Mouse (Mus musculus) erythroid progenitor cell, adult 5-6 weeks (primary cell): ENCODE data around the gene Akt1s1. TPM values are rescaled to one million over a fixed set of nuclear protein-coding genes. Genes with fewer than 3 reads are reported as not detected.

Source experiments
- ATAC-seq: replicated peaks from 2 replicates; pipeline ENCODE4 v1.8.0; 2016; ENCODE audit warnings: moderate number of reproducible peaks, mild to moderate bottlenecking, moderate TSS enrichment, inconsistent platforms; ENCODE audit not compliant: poor library complexity, low FRiP score, severe bottlenecking
- total RNA-seq, 2 experiments: library from RNA; stranded (forward) in 1 of 2; stranded (reverse) in 1 of 2; fragments of 150-400 nt in 1 of 2; fragments of 186-747, 209-891 nt in 1 of 2; gene quantifications; 2 replicates each; pipeline versions ENCODE4 v1.2.3 to v1.2.4; 2015 to 2017; ENCODE audit warnings: low replicate concordance in 2 of 2

Gene Akt1s1
- total RNA-seq, 2 experiments from 2014 or later = 3.8 to 27.8 TPM

DNA sequence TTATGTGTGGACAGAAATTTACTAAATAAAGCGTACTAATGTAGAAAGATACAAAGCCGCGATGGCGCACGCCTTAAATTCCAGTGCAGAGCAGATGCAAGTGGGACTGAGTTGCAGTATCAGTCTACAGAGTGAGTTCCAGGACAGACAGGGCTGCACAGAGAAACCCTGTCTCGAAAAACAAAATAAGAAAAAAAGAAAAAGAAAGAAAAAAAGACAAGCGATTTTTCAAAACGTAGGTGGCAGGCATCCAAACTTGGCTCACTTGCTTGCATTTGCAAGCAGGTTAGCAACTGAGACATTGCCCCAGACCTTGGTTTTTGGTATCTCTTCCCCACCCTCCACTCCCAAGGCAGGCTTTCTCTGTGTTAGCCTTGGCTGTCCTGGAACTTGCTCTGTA lies 44.4 kb downstream of the Akt1s1 start:
- no peak for ATAC-seq

- no peak for ATAC-seq
Measured at GRCm38 (mm10) chr7:44894175-44894574, 45.4 kb downstream of the Akt1s1 start.

- no peak for ATAC-seq
Measured at GRCm38 (mm10) chr7:44895206-44895592, 46.4 kb downstream of the Akt1s1 start.

DNA sequence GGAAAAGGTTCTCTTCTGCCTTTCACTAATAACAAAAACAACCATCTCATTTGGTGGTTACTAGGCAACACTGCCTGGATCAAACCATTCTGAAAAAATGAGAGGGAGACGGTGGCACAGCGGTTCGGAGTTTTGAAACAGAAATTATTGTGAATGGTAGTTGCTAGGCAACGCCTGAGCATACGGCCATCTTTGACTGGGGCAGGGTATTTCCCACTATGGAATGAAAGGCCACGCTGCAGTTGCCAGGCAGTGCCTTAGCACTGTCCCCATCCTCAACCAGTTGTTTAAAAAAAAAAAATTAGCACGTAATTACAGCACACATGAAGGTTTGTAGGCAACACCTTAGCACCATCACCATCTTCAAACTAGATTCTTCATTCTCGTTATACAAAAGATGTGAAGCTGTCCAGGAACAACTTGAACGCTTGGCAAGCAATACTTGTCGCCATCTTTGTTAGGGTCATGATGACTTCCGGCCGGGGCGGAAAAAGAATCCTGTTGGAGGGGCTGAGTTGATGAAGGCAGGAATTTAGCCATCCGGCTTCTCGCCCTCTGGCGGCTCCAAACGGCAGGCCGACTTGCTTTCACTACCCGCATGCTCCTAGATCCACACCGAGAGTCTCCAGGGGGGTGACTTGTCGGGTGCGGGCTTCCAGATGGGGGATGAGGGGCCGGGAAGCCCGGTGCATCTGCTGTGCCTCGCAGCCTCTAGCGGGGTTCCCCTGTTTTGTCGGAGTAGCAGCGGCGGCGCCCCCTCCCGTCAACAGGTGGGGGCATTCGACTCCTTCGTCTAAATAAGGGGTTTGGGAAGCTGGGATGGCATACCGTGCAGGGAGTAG lies 47.0 kb downstream of the Akt1s1 start, which contains the start of gene Fuz:
Gene Fuz, plus strand, starts transcription at position 487 of the 842 bp plus-strand sequence.
- ATAC-seq = peak; percentile 64

DNA sequence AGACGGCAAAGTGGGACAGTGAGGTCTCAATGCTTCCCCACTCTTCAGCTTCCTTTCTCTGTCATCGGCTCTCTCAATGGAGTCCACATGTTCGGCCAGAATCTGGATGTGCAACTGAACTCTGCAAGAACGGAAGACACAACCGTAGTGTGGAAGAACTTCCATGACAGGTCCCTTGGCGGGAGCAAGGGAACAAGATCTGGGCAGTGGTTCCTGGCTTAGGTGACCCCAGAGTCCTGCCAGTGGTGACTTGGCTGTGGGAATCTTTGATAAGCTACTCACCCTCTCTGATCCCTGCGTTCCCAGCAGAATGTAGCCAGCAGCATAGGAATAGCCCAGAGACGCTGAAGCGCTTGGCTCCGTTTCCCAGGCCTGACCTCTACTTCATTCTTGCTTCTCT lies 47.7 kb downstream of the Akt1s1 start:
- no peak for ATAC-seq

- ATAC-seq = no peak
Measured at GRCm38 (mm10) chr7:44898607-44899006, 49.8 kb downstream of the Akt1s1 start.

GRCm38 (mm10) chr7:44900632-44901031 lies 51.8 kb downstream of the Akt1s1 start:
- ATAC-seq = no peak

GRCm38 (mm10) chr7:44901230-44901722 lies 52.5 kb downstream of the Akt1s1 start:
- peak; percentile 53 for ATAC-seq

Other genes starting within 250 kb of the Akt1s1 start
- not detected in 2 replicates for gene Myh14, start 178.1 kb upstream of the Akt1s1 start, total RNA-seq (2015; ENCODE audit: low replicate concordance)
- 0.08 TPM in 1 of 2 replicates, not detected in the other for gene Myh14, start 178.1 kb upstream of the Akt1s1 start, total RNA-seq (2017; ENCODE audit: low replicate concordance)
- not detected in 2 replicates for gene Izumo2, start 140.2 kb upstream of the Akt1s1 start, total RNA-seq (2015; ENCODE audit: low replicate concordance)
- not detected in 2 replicates for gene Izumo2, start 140.2 kb upstream of the Akt1s1 start, total RNA-seq (2017; ENCODE audit: low replicate concordance)
- 36.0 and 58.7 TPM in 2 replicates for gene Vrk3, start 100.6 kb upstream of the Akt1s1 start, total RNA-seq (2015; ENCODE audit: low replicate concordance)
- gene Vrk3, start 100.6 kb upstream of the Akt1s1 start, total RNA-seq (2017; ENCODE audit: low replicate concordance) = 23.4 and 41.2 TPM in 2 replicates
- gene Zfp473, start 97.9 kb upstream of the Akt1s1 start, total RNA-seq (2015; ENCODE audit: low replicate concordance) = 1.1 and 4.6 TPM in 2 replicates
- 3.3 and 11.9 TPM in 2 replicates for gene Zfp473, start 97.9 kb upstream of the Akt1s1 start, total RNA-seq (2017; ENCODE audit: low replicate concordance)
- gene Nup62, start 32.9 kb upstream of the Akt1s1 start, total RNA-seq (2015; ENCODE audit: low replicate concordance) = 11.7 and 23.4 TPM in 2 replicates
- gene Nup62, start 32.9 kb upstream of the Akt1s1 start, total RNA-seq (2017; ENCODE audit: low replicate concordance) = 37.4 and 39.4 TPM in 2 replicates
- gene Il4i1, start 32.6 kb upstream of the Akt1s1 start, total RNA-seq (2015; ENCODE audit: low replicate concordance) = 0.72 and 2.1 TPM in 2 replicates
- gene Il4i1, start 32.6 kb upstream of the Akt1s1 start, total RNA-seq (2017; ENCODE audit: low replicate concordance) = 2.6 and 3.1 TPM in 2 replicates
- 3.4 TPM in 1 of 2 replicates, not detected in the other for gene Atf5, start 32.3 kb upstream of the Akt1s1 start, total RNA-seq (2015; ENCODE audit: low replicate concordance)
- 2.1 and 2.8 TPM in 2 replicates for gene Atf5, start 32.3 kb upstream of the Akt1s1 start, total RNA-seq (2017; ENCODE audit: low replicate concordance)
- gene Tbc1d17, start 88 bp downstream of the Akt1s1 start, total RNA-seq (2015; ENCODE audit: low replicate concordance) = 6.8 and 58.3 TPM in 2 replicates
- 18.0 and 35.8 TPM in 2 replicates for gene Tbc1d17, start 88 bp downstream of the Akt1s1 start, total RNA-seq (2017; ENCODE audit: low replicate concordance)
- gene Pnkp, start 8.1 kb downstream of the Akt1s1 start, total RNA-seq (2015; ENCODE audit: low replicate concordance) = 29.6 and 36.0 TPM in 2 replicates
- 30.9 and 58.2 TPM in 2 replicates for gene Pnkp, start 8.1 kb downstream of the Akt1s1 start, total RNA-seq (2017; ENCODE audit: low replicate concordance)
- 16.9 and 18.4 TPM in 2 replicates for gene Ptov1, start 20.8 kb downstream of the Akt1s1 start, total RNA-seq (2015; ENCODE audit: low replicate concordance)
- gene Ptov1, start 20.8 kb downstream of the Akt1s1 start, total RNA-seq (2017; ENCODE audit: low replicate concordance) = 1.8 and 4.8 TPM in 2 replicates
- 10.1 and 18.0 TPM in 2 replicates for gene Med25, start 43.7 kb downstream of the Akt1s1 start, total RNA-seq (2015; ENCODE audit: low replicate concordance)
- gene Med25, start 43.7 kb downstream of the Akt1s1 start, total RNA-seq (2017; ENCODE audit: low replicate concordance) = 8.0 and 11.3 TPM in 2 replicates
- 2.5 and 6.5 TPM in 2 replicates for gene Fuz, start 47.1 kb downstream of the Akt1s1 start, total RNA-seq (2015; ENCODE audit: low replicate concordance)
- gene Fuz, start 47.1 kb downstream of the Akt1s1 start, total RNA-seq (2017; ENCODE audit: low replicate concordance) = 4.5 and 6.7 TPM in 2 replicates
- 93.0 and 93.9 TPM in 2 replicates for gene Ap2a1, start 80.5 kb downstream of the Akt1s1 start, total RNA-seq (2015; ENCODE audit: low replicate concordance)
- gene Ap2a1, start 80.5 kb downstream of the Akt1s1 start, total RNA-seq (2017; ENCODE audit: low replicate concordance) = 46.2 and 74.2 TPM in 2 replicates
- gene Tsks, start 94.2 kb downstream of the Akt1s1 start, total RNA-seq (2015; ENCODE audit: low replicate concordance) = not detected in 2 replicates
- not detected in 2 replicates for gene Tsks, start 94.2 kb downstream of the Akt1s1 start, total RNA-seq (2017; ENCODE audit: low replicate concordance)
- gene Cpt1c, start 125.9 kb downstream of the Akt1s1 start, total RNA-seq (2015; ENCODE audit: low replicate concordance) = 1.1 TPM in 1 of 2 replicates, not detected in the other
- gene Cpt1c, start 125.9 kb downstream of the Akt1s1 start, total RNA-seq (2017; ENCODE audit: low replicate concordance) = 1.7 TPM in 1 of 2 replicates, not detected in the other
- gene Prmt1, start 137.6 kb downstream of the Akt1s1 start, total RNA-seq (2015; ENCODE audit: low replicate concordance) = 17.3 and 28.9 TPM in 2 replicates
- 2.3 and 25.4 TPM in 2 replicates for gene Prmt1, start 137.6 kb downstream of the Akt1s1 start, total RNA-seq (2017; ENCODE audit: low replicate concordance)
- 50.7 and 80.7 TPM in 2 replicates for gene Irf3, start 148.7 kb downstream of the Akt1s1 start, total RNA-seq (2015; ENCODE audit: low replicate concordance)
- gene Irf3, start 148.7 kb downstream of the Akt1s1 start, total RNA-seq (2017; ENCODE audit: low replicate concordance) = 44.2 and 62.0 TPM in 2 replicates
- gene Bcl2l12, start 149.7 kb downstream of the Akt1s1 start, total RNA-seq (2015; ENCODE audit: low replicate concordance) = 6.3 and 10.1 TPM in 2 replicates
- 3.6 and 8.7 TPM in 2 replicates for gene Bcl2l12, start 149.7 kb downstream of the Akt1s1 start, total RNA-seq (2017; ENCODE audit: low replicate concordance)
- 20.9 and 30.2 TPM in 2 replicates for gene Scaf1, start 167.4 kb downstream of the Akt1s1 start, total RNA-seq (2015; ENCODE audit: low replicate concordance)
- gene Scaf1, start 167.4 kb downstream of the Akt1s1 start, total RNA-seq (2017; ENCODE audit: low replicate concordance) = 15.8 and 31.6 TPM in 2 replicates
- gene Rras, start 169.0 kb downstream of the Akt1s1 start, total RNA-seq (2015; ENCODE audit: low replicate concordance) = 15.9 and 24.1 TPM in 2 replicates
- gene Rras, start 169.0 kb downstream of the Akt1s1 start, total RNA-seq (2017; ENCODE audit: low replicate concordance) = 0.90 TPM in 1 of 2 replicates, not detected in the other
- 3.6 and 6.7 TPM in 2 replicates for gene Prr12, start 203.9 kb downstream of the Akt1s1 start, total RNA-seq (2015; ENCODE audit: low replicate concordance)
- gene Prr12, start 203.9 kb downstream of the Akt1s1 start, total RNA-seq (2017; ENCODE audit: low replicate concordance) = 0.13 and 0.23 TPM in 2 replicates
- 24.5 and 30.6 TPM in 2 replicates for gene Nosip, start 213.4 kb downstream of the Akt1s1 start, total RNA-seq (2015; ENCODE audit: low replicate concordance)
- gene Nosip, start 213.4 kb downstream of the Akt1s1 start, total RNA-seq (2017; ENCODE audit: low replicate concordance) = 32.7 and 54.0 TPM in 2 replicates
- gene Prrg2, start 213.7 kb downstream of the Akt1s1 start, total RNA-seq (2015; ENCODE audit: low replicate concordance) = 2.9 and 8.8 TPM in 2 replicates
- 0.91 and 6.8 TPM in 2 replicates for gene Prrg2, start 213.7 kb downstream of the Akt1s1 start, total RNA-seq (2017; ENCODE audit: low replicate concordance)
- 1.1 and 8.8 TPM in 2 replicates for gene Rcn3, start 243.2 kb downstream of the Akt1s1 start, total RNA-seq (2015; ENCODE audit: low replicate concordance)
- gene Rcn3, start 243.2 kb downstream of the Akt1s1 start, total RNA-seq (2017; ENCODE audit: low replicate concordance) = 1.9 and 4.0 TPM in 2 replicates